Mouse (Mus musculus): Measurements from ENCODE around the gene Sp3. TPM values are rescaled to one million over a fixed set of nuclear protein-coding genes. Genes with fewer than 3 reads are reported as not detected.

Gene Sp3
- polyA plus RNA-seq, 1 experiment from 2014 or later: 58.5 TPM

GRCm38 (mm10) chr2:72985516-72985915, 5.3 kb upstream of the Sp3 start:
- H3K36me3 ChIP-seq: peaks cover 6% of the 10 kb centered on the region; the same call in 1 of the 2 replicates
- H3K9me3 ChIP-seq: peaks cover 7% of the 10 kb centered on the region
- H3K27me3 ChIP-seq (replicated peaks): no peaks in the 10 kb centered on the region
- no peak overlapping the region for H3K9ac ChIP-seq
- H3K27ac ChIP-seq: no peak overlapping the region
- H3K4me2 ChIP-seq (replicated peaks): no peak overlapping the region
- WGBS: 21% methylated on average over 1 of the region's 1 CpGs
- no peaks in the 10 kb centered on the region for H3K4me1 ChIP-seq
- ATAC-seq (ENCODE audit: low FRiP score, low read depth): no peak
- no peak overlapping the region for H3K4me3 ChIP-seq

GRCm38 (mm10) chr2:72984806-72985205, 4.6 kb upstream of the Sp3 start:
- H3K9ac ChIP-seq: no peak overlapping the region
- ATAC-seq (ENCODE audit: low FRiP score, low read depth): no peak
- no peaks in the 10 kb centered on the region for H3K4me1 ChIP-seq
- no peak overlapping the region for H3K27ac ChIP-seq
- peaks cover 7% of the 10 kb centered on the region for H3K9me3 ChIP-seq
- no peaks in the 10 kb centered on the region for H3K27me3 ChIP-seq (replicated peaks)
- no peak overlapping the region for H3K4me3 ChIP-seq
- peaks cover 6% of the 10 kb centered on the region; the same call in 1 of the 2 replicates for H3K36me3 ChIP-seq
- no peak overlapping the region for H3K4me2 ChIP-seq (replicated peaks)
- WGBS: 60% methylated on average over 4 of the region's 4 CpGs

GRCm38 (mm10) chr2:72983211-72983610, 3.0 kb upstream of the Sp3 start:
- ATAC-seq (ENCODE audit: low FRiP score, low read depth): no peak
- Histone ChIP-seq H3K4me3 (no peak overlapping the region), H3K9ac (no peak overlapping the region), H3K27ac (no peak overlapping the region), H3K27me3 (replicated peaks) (no peaks in the 10 kb centered on the region), H3K36me3 (0 out of 2 replicates have a peak, but pooled peaks cover 3% of the 10 kb centered on the region), H3K4me1 (no peaks in the 10 kb centered on the region), H3K4me2 (replicated peaks) (no peak overlapping the region), H3K9me3 (no peaks in the 10 kb centered on the region)
- 91% methylated on average over 3 of the region's 3 CpGs for WGBS

GRCm38 (mm10) chr2:72982110-72982785, 2.0 kb upstream of the Sp3 start:
- 92% methylated on average over 7 of the region's 7 CpGs for WGBS
- Histone ChIP-seq H3K27ac (no peak overlapping the region), H3K4me2 (replicated peaks) (no peak overlapping the region), H3K4me1 (peaks cover 4% of the 10 kb centered on the region), H3K9ac (no peak overlapping the region), H3K36me3 (no peaks in the 10 kb centered on the region), H3K4me3 (no peak overlapping the region), H3K27me3 (replicated peaks) (no peaks in the 10 kb centered on the region), H3K9me3 (no peaks in the 10 kb centered on the region)
- no peak for ATAC-seq (ENCODE audit: low FRiP score, low read depth)

GRCm38 (mm10) chr2:72981441-72982109, 1.3 kb upstream of the Sp3 start:
- 81% methylated on average over 9 of the region's 9 CpGs for WGBS
- peak overlapping the region; percentile 100; the same call in 1 of the 2 replicates for H3K9ac ChIP-seq
- no peaks in the 10 kb centered on the region for H3K9me3 ChIP-seq
- ATAC-seq (ENCODE audit: low FRiP score, low read depth): no peak
- H3K4me1 ChIP-seq: peaks cover 8% of the 10 kb centered on the region
- H3K4me3 ChIP-seq: peak overlapping the region; percentile 93
- H3K27ac ChIP-seq: no peak overlapping the region
- H3K36me3 ChIP-seq: no peaks in the 10 kb centered on the region
- no peaks in the 10 kb centered on the region for H3K27me3 ChIP-seq (replicated peaks)
- H3K4me2 ChIP-seq (replicated peaks): peak overlapping the region; percentile 66

GRCm38 (mm10) chr2:72981075-72981420, 802 bp upstream of the Sp3 start:
- Histone ChIP-seq H3K9me3 (no peaks in the 10 kb centered on the region), H3K27ac (peak overlapping the region; percentile 99), H3K4me1 (peaks cover 11% of the 10 kb centered on the region), H3K27me3 (replicated peaks) (no peaks in the 10 kb centered on the region), H3K4me3 (peak overlapping the region; percentile 93), H3K36me3 (no peaks in the 10 kb centered on the region), H3K9ac (peak overlapping the region; percentile 100), H3K4me2 (replicated peaks) (peak overlapping the region; percentile 66)
- 10% methylated on average over 3 of the region's 3 CpGs for WGBS
- ATAC-seq (ENCODE audit: low FRiP score, low read depth): no peak

- no peaks in the 10 kb centered on the region for H3K27me3 ChIP-seq (replicated peaks)
- H3K4me2 ChIP-seq (replicated peaks): peak overlapping the region; percentile 68
- H3K9ac ChIP-seq: peak overlapping the region; percentile 100
- H3K27ac ChIP-seq: peak overlapping the region; percentile 100
- ATAC-seq (ENCODE audit: low FRiP score, low read depth): peak; percentile 67
- WGBS: under 1% methylated on average over 27 of the region's 54 CpGs
- no peaks in the 10 kb centered on the region for H3K9me3 ChIP-seq
- H3K36me3 ChIP-seq: no peaks in the 10 kb centered on the region
- peak overlapping the region; percentile 93 for H3K4me3 ChIP-seq
- peaks cover 17% of the 10 kb centered on the region for H3K4me1 ChIP-seq
Measured at GRCm38 (mm10) chr2:72979659-72980071, 581 bp downstream of the Sp3 start.

GRCm38 (mm10) chr2:72978901-72979658, 1.2 kb downstream of the Sp3 start:
- H3K9ac ChIP-seq: peak overlapping the region; percentile 100
- peak overlapping the region; percentile 93 for H3K4me3 ChIP-seq
- peaks cover 17% of the 10 kb centered on the region for H3K4me1 ChIP-seq
- H3K4me2 ChIP-seq (replicated peaks): peak overlapping the region; percentile 68
- no peaks in the 10 kb centered on the region for H3K27me3 ChIP-seq (replicated peaks)
- ATAC-seq (ENCODE audit: low FRiP score, low read depth): peak; percentile 86
- no peaks in the 10 kb centered on the region for H3K36me3 ChIP-seq
- H3K9me3 ChIP-seq: no peaks in the 10 kb centered on the region
- WGBS: under 1% methylated on average over 56 of the region's 107 CpGs
- peak overlapping the region; percentile 100 for H3K27ac ChIP-seq

GRCm38 (mm10) chr2:72978473-72978872, 1.8 kb downstream of the Sp3 start:
- peak; percentile 0; the same call in 1 of the 2 replicates for ATAC-seq (ENCODE audit: low FRiP score, low read depth)
- peaks cover 17% of the 10 kb centered on the region for H3K4me1 ChIP-seq
- H3K27ac ChIP-seq: peak overlapping the region; percentile 100
- no peaks in the 10 kb centered on the region for H3K36me3 ChIP-seq
- peak overlapping the region; percentile 93 for H3K4me3 ChIP-seq
- under 1% methylated on average over 38 of the region's 38 CpGs for WGBS
- H3K27me3 ChIP-seq (replicated peaks): no peaks in the 10 kb centered on the region
- no peaks in the 10 kb centered on the region for H3K9me3 ChIP-seq
- peak overlapping the region; percentile 68 for H3K4me2 ChIP-seq (replicated peaks)
- H3K9ac ChIP-seq: peak overlapping the region; percentile 100

- Histone ChIP-seq H3K27me3 (replicated peaks) (no peaks in the 10 kb centered on the region), H3K9me3 (no peaks in the 10 kb centered on the region), H3K4me3 (no peak overlapping the region), H3K27ac (no peak overlapping the region), H3K4me2 (replicated peaks) (peak overlapping the region; percentile 49), H3K4me1 (peaks cover 17% of the 10 kb centered on the region), H3K9ac (no peak overlapping the region), H3K36me3 (no peaks in the 10 kb centered on the region)
- WGBS: 84% methylated on average over 1 of the region's 1 CpGs
- ATAC-seq (ENCODE audit: low FRiP score, low read depth): no peak
Measured at GRCm38 (mm10) chr2:72977272-72977671, 3.0 kb downstream of the Sp3 start.

- H3K27me3 ChIP-seq (replicated peaks): no peaks in the 10 kb centered on the region
- no peak overlapping the region for H3K4me3 ChIP-seq
- no peak for ATAC-seq (ENCODE audit: low FRiP score, low read depth)
- peaks cover 3% of the 10 kb centered on the region for H3K36me3 ChIP-seq
- H3K9ac ChIP-seq: no peak overlapping the region
- peaks cover 17% of the 10 kb centered on the region for H3K4me1 ChIP-seq
- no peaks in the 10 kb centered on the region for H3K9me3 ChIP-seq
- H3K27ac ChIP-seq: no peak overlapping the region
- peak overlapping the region; percentile 30 for H3K4me2 ChIP-seq (replicated peaks)
Measured at GRCm38 (mm10) chr2:72976036-72976435, 4.2 kb downstream of the Sp3 start.

GRCm38 (mm10) chr2:72970831-72971230, 9.4 kb downstream of the Sp3 start:
- Histone ChIP-seq H3K36me3 (peaks cover 22% of the 10 kb centered on the region), H3K27me3 (replicated peaks) (no peaks in the 10 kb centered on the region), H3K9me3 (no peaks in the 10 kb centered on the region), H3K4me2 (replicated peaks) (no peak overlapping the region), H3K4me1 (peaks cover 4% of the 10 kb centered on the region), H3K9ac (no peak overlapping the region), H3K27ac (no peak overlapping the region), H3K4me3 (no peak overlapping the region)
- no peak for ATAC-seq (ENCODE audit: low FRiP score, low read depth)
- 93% methylated on average over 6 of the region's 6 CpGs for WGBS
